In the genomic region with DNA sequence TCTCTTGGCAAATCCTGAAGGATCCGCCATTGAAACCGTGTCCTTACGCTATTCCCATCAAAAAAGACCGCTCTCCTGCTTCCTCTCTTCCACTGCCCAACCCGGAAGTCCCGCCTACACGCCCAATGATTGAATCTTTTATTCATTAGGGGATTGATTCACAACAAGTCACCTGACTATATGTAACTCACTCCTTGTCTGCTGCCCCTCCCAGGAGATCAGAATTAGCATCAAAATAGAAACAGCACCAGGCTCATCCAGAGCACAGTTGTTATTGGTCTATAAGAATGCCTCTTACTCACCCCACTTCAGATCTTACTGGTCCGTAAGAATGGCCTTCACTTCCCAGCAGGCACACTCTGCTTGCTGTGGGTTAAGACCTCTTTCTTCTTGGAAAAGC, we compare ENCODE assay signal across 17 mouse cellular contexts.
DNase-seq lines count a peak whose midpoint lies in the region; ATAC-seq and TF ChIP-seq lines count a peak whose summit lies in the region.
"Had no signal": no experiment of that assay in that cellular context is flagged by ENCODE, and none has a peak within 500 bp of the region (broad histone marks: within the 10 kb centered on the region; RNA-seq: fewer than 3 reads in every experiment).

No protein-coding gene starts in this region.

- no peak overlapping the region for H3K27ac ChIP-seq in forebrain, embryonic 12.5 days
- H3K27ac ChIP-seq in forebrain, embryonic 15.5 days (replicated peaks), result no peak overlapping the region
- no peak overlapping the region for H3K27ac ChIP-seq in hindbrain, embryonic 12.5 days
- no peak overlapping the region for H3K27ac ChIP-seq in midbrain, embryonic 15.5 days
- no peak overlapping the region for H3K27ac ChIP-seq in thymus, adult 2 months (ENCODE audit: control insufficient read depth, insufficient read depth, low read length)
- no peak overlapping the region for H3K27ac ChIP-seq in kidney, embryonic 15.5 days
- H3K27ac ChIP-seq: macrophage had no signal

- WGBS in forebrain, embryonic 12.5 days, result 70% methylated on average over 8 of the region's 8 CpGs
- WGBS in forebrain, embryonic 15.5 days, result 75% methylated on average over 8 of the region's 8 CpGs
- WGBS in hindbrain, embryonic 12.5 days, result 68% methylated on average over 8 of the region's 8 CpGs
- WGBS in midbrain, embryonic 15.5 days, result 59% methylated on average over 8 of the region's 8 CpGs
- WGBS in thymus, adult 2 months, result 88% methylated on average over 8 of the region's 8 CpGs
- 90% methylated on average over 8 of the region's 8 CpGs for WGBS in kidney, embryonic 15.5 days

- no peaks in the 10 kb centered on the region for H3K27me3 ChIP-seq in forebrain, embryonic 12.5 days
- H3K27me3 ChIP-seq in forebrain, embryonic 15.5 days, result no peaks in the 10 kb centered on the region
- no peaks in the 10 kb centered on the region for H3K27me3 ChIP-seq in hindbrain, embryonic 12.5 days
- H3K27me3 ChIP-seq in midbrain, embryonic 15.5 days (replicated peaks), result no peaks in the 10 kb centered on the region
- H3K27me3 ChIP-seq in thymus, adult 2 months (ENCODE audit: control insufficient read depth, insufficient read depth, low read length), result no peaks in the 10 kb centered on the region
- H3K27me3 ChIP-seq in kidney, embryonic 15.5 days, result no peaks in the 10 kb centered on the region

- H3K4me1 ChIP-seq in forebrain, embryonic 12.5 days, result peaks cover 5% of the 10 kb centered on the region; the same call in 1 of the 2 replicates
- no peaks in the 10 kb centered on the region for H3K4me1 ChIP-seq in forebrain, embryonic 15.5 days
- H3K4me1 ChIP-seq in hindbrain, embryonic 12.5 days, result no peaks in the 10 kb centered on the region
- no peaks in the 10 kb centered on the region for H3K4me1 ChIP-seq in midbrain, embryonic 15.5 days
- H3K4me1 ChIP-seq in thymus, adult 2 months (replicated peaks; ENCODE audit: control insufficient read depth, insufficient read depth, low read length), result no peaks in the 10 kb centered on the region
- no peaks in the 10 kb centered on the region for H3K4me1 ChIP-seq in kidney, embryonic 15.5 days

- intact Hi-C loops in heart, postnatal 14 days (cut with DNase I), result no loop called here

- TF ChIP-seq POLR2A in thymus, adult 2 months (IDR thresholded peaks at IDR 0.05; ENCODE audit: control insufficient read depth, extremely low read depth, insufficient read depth, low read length, poor library complexity), result no peak

- peak; percentile 46; the same call in 1 of the 2 replicates for ATAC-seq in forebrain, embryonic 12.5 days (ENCODE audit: low FRiP score)
- no peak for ATAC-seq in forebrain, embryonic 15.5 days (replicated peaks)
- ATAC-seq in hindbrain, embryonic 12.5 days (ENCODE audit: low FRiP score), result peak; percentile 73
- peak; percentile 53 for ATAC-seq in midbrain, embryonic 15.5 days (replicated peaks)
- ATAC-seq in kidney, embryonic 15.5 days (replicated peaks; ENCODE audit: low FRiP score), result no peak
- ATAC-seq: intestine, embryonic 16.5 days had no signal

- no peak overlapping the region for H3K4me2 ChIP-seq in forebrain, embryonic 12.5 days
- H3K4me2 ChIP-seq in forebrain, embryonic 15.5 days (replicated peaks), result no peak overlapping the region
- H3K4me2 ChIP-seq in hindbrain, embryonic 12.5 days (replicated peaks), result no peak overlapping the region
- no peak overlapping the region for H3K4me2 ChIP-seq in midbrain, embryonic 15.5 days
- H3K4me2 ChIP-seq in kidney, embryonic 15.5 days, result no peak overlapping the region

- H3K4me3 ChIP-seq in forebrain, embryonic 12.5 days (replicated peaks), result no peak overlapping the region
- no peak overlapping the region for H3K4me3 ChIP-seq in forebrain, embryonic 15.5 days
- no peak overlapping the region for H3K4me3 ChIP-seq in hindbrain, embryonic 12.5 days
- no peak overlapping the region for H3K4me3 ChIP-seq in midbrain, embryonic 15.5 days
- no peak overlapping the region for H3K4me3 ChIP-seq in thymus, adult 2 months (ENCODE audit: control insufficient read depth, insufficient read depth, low read length)
- no peak overlapping the region for H3K4me3 ChIP-seq in kidney, embryonic 15.5 days (replicated peaks)

- H3K9me3 ChIP-seq in forebrain, embryonic 12.5 days, result no peaks in the 10 kb centered on the region
- H3K9me3 ChIP-seq in forebrain, embryonic 15.5 days, result no peaks in the 10 kb centered on the region
- no peaks in the 10 kb centered on the region for H3K9me3 ChIP-seq in hindbrain, embryonic 12.5 days (replicated peaks)
- H3K9me3 ChIP-seq in midbrain, embryonic 15.5 days, result no peaks in the 10 kb centered on the region
- H3K9me3 ChIP-seq in kidney, embryonic 15.5 days (replicated peaks), result no peaks in the 10 kb centered on the region
- H3K9me3 ChIP-seq: G1E had no signal

- no peak for TF ChIP-seq CTCF in thymus, adult 2 months (IDR thresholded peaks at IDR 0.05; ENCODE audit: borderline replicate concordance, control insufficient read depth, extremely low read depth, insufficient read depth, low read length, poor library complexity)

- H3K36me3 ChIP-seq in forebrain, embryonic 12.5 days (replicated peaks), result no peaks in the 10 kb centered on the region
- H3K36me3 ChIP-seq in forebrain, embryonic 15.5 days, result no peaks in the 10 kb centered on the region
- H3K36me3 ChIP-seq in hindbrain, embryonic 12.5 days, result no peaks in the 10 kb centered on the region
- no peaks in the 10 kb centered on the region for H3K36me3 ChIP-seq in midbrain, embryonic 15.5 days (replicated peaks)
- no peaks in the 10 kb centered on the region for H3K36me3 ChIP-seq in thymus, adult 2 months (ENCODE audit: control insufficient read depth, insufficient read depth, low read length)
- no peaks in the 10 kb centered on the region for H3K36me3 ChIP-seq in kidney, embryonic 15.5 days
- H3K36me3 ChIP-seq: G1E had no signal

- DNase-seq in R1 (ENCODE audit: low read depth, low spot score), result peak; percentile 99
- DNase-seq in thymus, adult 2 months, result no peak
- no peak for DNase-seq in heart, postnatal 14 days
- DNase-seq: cerebellum, postnatal 36 days; gastrocnemius, postnatal 10 days; kidney, postnatal 14 days; liver; lung, adult 2 months; thymus, postnatal 4 days had no signal

- no peak overlapping the region for H3K9ac ChIP-seq in forebrain, embryonic 12.5 days
- no peak overlapping the region for H3K9ac ChIP-seq in forebrain, embryonic 15.5 days (replicated peaks)
- no peak overlapping the region for H3K9ac ChIP-seq in hindbrain, embryonic 12.5 days
- no peak overlapping the region for H3K9ac ChIP-seq in midbrain, embryonic 15.5 days
- no peak overlapping the region for H3K9ac ChIP-seq in kidney, embryonic 15.5 days

Comparison
In these comparisons a context has a peak if more than half of its experiments do, and no peak if none do; other contexts are left out.
1. ATAC-seq: peak in forebrain, embryonic 12.5 days (single experiment), hindbrain, embryonic 12.5 days (single experiment) and midbrain, embryonic 15.5 days (single experiment); none in forebrain, embryonic 15.5 days (single experiment) and kidney, embryonic 15.5 days (single experiment).